Mouse (Mus musculus) lung, embryonic 16.5 days (tissue): ENCODE data around the gene Mis12. TPM values are rescaled to one million over a fixed set of nuclear protein-coding genes. Genes with fewer than 3 reads are reported as not detected.

ENCODE experiments used
- ATAC-seq: fragments of 200-750 bp; cut with Nextera tagmentation; 2 replicates; pipeline ENCODE4 v1.8.0; 2017; ENCODE audit warnings: low read depth, mild to moderate bottlenecking, moderate library complexity
- H3K27ac ChIP-seq: fragments of 300-500 bp; sonication (generic); 2 replicates; pipeline ENCODE4 v1.5.1; 2014; ENCODE audit warnings: mild to moderate bottlenecking, control low read depth, low read length
- H3K27me3 ChIP-seq: fragments of 300-500 bp; sonication (generic); 2 replicates; pipeline ENCODE4 v1.6.1; 2014; ENCODE audit warnings: low read depth, low read length, mixed read lengths; ENCODE audit not compliant: control insufficient read depth, insufficient read depth
- H3K36me3 ChIP-seq: fragments of 300-500 bp; sonication (generic); 2 replicates; pipeline ENCODE4 v1.6.1; 2014; ENCODE audit warnings: low read length; ENCODE audit not compliant: control insufficient read depth, insufficient read depth
- H3K4me1 ChIP-seq: fragments of 300-500 bp; sonication (generic); replicated peaks from 2 replicates; pipeline ENCODE4 v1.6.1; 2014; ENCODE audit warnings: low read length, mixed read lengths; ENCODE audit not compliant: control insufficient read depth, insufficient read depth
- H3K4me2 ChIP-seq: fragments of 300-500 bp; sonication (generic); 2 replicates; pipeline ENCODE4 v1.6.1; 2014; ENCODE audit warnings: low read depth, low read length, control low read depth
- H3K4me3 ChIP-seq: fragments of 300-500 bp; sonication (generic); 2 replicates; pipeline ENCODE4 v1.5.1; 2014; ENCODE audit warnings: mild to moderate bottlenecking, low read length, control low read depth
- H3K9ac ChIP-seq: fragments of 300-500 bp; sonication (generic); 2 replicates; pipeline ENCODE4 v1.6.1; 2014; ENCODE audit warnings: low read length, control low read depth
- H3K9me3 ChIP-seq: fragments of 300-500 bp; sonication (generic); 2 replicates; pipeline ENCODE4 v1.6.1; 2016; ENCODE audit warnings: low read length; ENCODE audit not compliant: control insufficient read depth
- WGBS: fragments of 180-500 bp; shearing (Covaris S2); extraction: QIAGEN DNeasy Blood & Tissue Kit; methylation state at CpG from one replicate; pipeline ENCODE4 v1.1.7; 2014; 5-methylcytosine and 5-hydroxymethylcytosine counted together
- polyA plus RNA-seq: library from polyadenylated mRNA; unstranded; fragments of >200 nt; fragmentation: Nextera tagmentation; extraction: Ambion mirVana; gene quantifications from 2 replicates; pipeline ENCODE4 v1.2.1, GENCODE M21; 2015

The Mis12 gene
- polyA plus RNA-seq, 1 experiment from 2014 or later = 52.0 TPM

DNA sequence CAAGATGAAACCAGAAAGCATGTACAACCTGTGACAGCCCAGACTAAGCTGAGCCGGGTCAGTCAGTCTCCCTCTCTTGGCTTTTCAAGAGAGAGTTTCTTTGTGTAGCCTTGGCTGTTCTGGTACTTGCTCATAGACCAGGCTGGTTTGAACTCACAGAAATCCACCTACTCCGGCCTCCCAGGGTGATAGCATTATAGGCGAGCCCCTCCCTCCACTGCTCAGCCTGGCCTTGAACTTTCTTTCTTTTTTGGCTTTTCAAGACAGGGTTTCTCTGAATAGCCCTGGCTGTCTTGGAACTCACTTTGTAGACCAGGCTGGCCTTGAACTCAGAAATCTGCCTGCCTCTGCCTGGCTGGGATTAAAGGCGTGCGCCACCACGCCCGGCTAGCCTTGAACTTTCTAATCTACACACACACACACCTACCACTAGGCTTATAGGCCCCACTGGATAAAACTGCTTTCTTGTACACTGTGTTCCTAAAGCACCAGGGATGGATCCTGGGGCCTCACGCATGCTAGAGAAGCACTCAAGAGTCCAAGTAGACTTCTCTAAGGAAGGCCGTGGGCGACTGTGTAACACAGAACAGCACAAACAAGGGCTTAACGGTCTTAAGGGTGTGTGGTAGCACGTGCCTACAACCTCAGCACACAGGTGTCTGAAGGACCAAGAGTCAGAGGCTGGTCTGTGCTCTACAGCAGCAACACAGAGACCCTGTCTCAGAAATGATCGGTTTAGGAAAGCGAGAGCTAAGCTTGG is 38.5 kb upstream of the Mis12 start:
- no peak overlapping the region for H3K4me3 ChIP-seq
- no peak overlapping the region for H3K9ac ChIP-seq
- 87% methylated on average over 14 of the region's 14 CpGs for WGBS
- no peak for ATAC-seq
- no peaks in the 10 kb centered on the region for H3K9me3 ChIP-seq
- H3K27me3 ChIP-seq = no peaks in the 10 kb centered on the region
- no peak overlapping the region for H3K27ac ChIP-seq
- H3K4me1 ChIP-seq = peaks cover 9% of the 10 kb centered on the region
- H3K36me3 ChIP-seq = peaks cover 21% of the 10 kb centered on the region
- H3K4me2 ChIP-seq = no peak overlapping the region

DNA sequence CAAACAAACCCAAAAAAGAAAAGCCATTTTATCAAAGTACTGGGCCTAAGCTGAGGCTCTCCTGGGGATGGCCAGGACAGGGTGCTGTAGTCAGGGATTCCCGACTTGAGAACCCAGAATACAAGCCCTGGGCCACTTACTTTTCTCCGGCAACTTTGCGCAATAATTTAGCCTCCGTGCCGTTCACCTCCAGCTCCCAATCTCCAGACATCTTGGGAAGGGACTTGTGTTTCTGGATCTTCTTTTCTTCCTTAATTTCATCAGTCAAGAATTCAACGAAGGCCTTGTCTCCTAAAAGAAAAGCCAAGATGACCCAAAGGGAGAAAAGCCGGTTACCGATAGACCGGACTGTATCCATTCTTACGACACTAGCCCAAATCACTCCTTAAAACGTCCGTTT is 37.4 kb upstream of the Mis12 start:
- Histone ChIP-seq H3K4me1 (peaks cover 9% of the 10 kb centered on the region), H3K4me3 (peak overlapping the region; percentile 93), H3K9me3 (no peaks in the 10 kb centered on the region), H3K27ac (no peak overlapping the region), H3K9ac (peak overlapping the region; percentile 91), H3K27me3 (no peaks in the 10 kb centered on the region), H3K36me3 (peaks cover 27% of the 10 kb centered on the region), H3K4me2 (peak overlapping the region; percentile 80)
- 4% methylated on average over 12 of the region's 12 CpGs for WGBS
- ATAC-seq = no peak

DNA sequence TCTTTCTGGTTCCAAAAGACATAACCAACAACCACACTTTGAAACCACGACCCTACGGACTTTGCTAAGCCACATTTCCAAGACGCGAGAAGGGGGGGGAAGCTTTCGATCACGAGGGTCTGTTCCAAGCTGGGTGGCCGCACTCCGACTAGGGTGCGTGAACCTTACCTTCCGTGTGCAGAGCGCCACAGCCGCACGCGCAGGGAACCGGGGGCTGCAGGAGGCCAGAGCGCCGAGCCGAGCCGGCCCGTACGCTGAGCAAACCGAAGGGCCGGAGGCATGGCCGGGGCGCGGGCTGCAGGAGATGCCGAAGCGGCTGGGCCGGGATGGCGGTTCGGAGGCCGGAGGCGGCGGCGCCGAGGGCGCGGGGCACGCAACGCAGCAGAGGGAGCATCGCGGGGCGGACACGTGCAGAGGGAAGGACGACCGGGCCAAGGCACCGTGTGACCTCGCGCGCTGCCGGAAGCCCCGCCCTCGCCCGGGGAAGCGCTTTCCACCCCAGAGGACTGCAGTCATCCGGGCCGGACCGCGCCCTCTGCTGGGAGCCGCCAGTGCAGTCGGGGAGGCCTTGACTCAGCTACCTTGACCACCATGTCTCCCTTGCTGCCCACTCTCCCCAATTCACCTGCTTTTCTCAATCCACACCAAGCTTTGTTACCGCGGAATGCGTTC is 36.7 kb upstream of the Mis12 start, which contains the start of gene C1qbp:
Gene C1qbp (minus strand): TSS at position 470 of the 672 bp plus-strand sequence.
- Histone ChIP-seq H3K27me3 (no peaks in the 10 kb centered on the region), H3K4me1 (peaks cover 9% of the 10 kb centered on the region), H3K36me3 (peaks cover 25% of the 10 kb centered on the region), H3K9ac (peak within 1 kb of the TSS; percentile 91), H3K9me3 (no peaks in the 10 kb centered on the region), H3K4me2 (peak within 1 kb of the TSS; percentile 80), H3K4me3 (peak within 1 kb of the TSS; percentile 93), H3K27ac (peak within 1 kb of the TSS; percentile 13; the same call in 1 of the 2 replicates)
- peak; percentile 98 for ATAC-seq
- WGBS = under 1% methylated on average over 55 of the region's 64 CpGs

DNA sequence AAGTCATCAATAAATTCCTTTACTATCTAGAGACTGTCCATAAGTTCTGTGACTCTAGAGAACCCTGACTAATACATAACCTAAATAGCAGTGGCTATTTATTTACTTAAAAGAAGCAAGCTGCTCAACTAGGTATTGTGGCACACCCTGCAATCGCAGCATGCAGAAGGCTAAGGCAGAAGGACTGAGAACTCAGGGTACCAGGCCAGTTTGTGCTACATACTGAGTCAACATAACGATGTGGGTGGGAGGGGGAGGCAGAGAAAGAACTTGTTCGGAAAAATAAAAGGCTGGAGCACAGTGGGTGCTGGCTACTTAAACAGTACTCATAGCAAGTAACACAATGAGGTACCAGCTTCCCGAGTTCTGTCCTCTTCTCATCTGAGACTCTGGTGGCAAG is 18.2 kb upstream of the Mis12 start:
- peaks cover 9% of the 10 kb centered on the region for H3K4me1 ChIP-seq
- H3K9ac ChIP-seq = no peak overlapping the region
- H3K27ac ChIP-seq = no peak overlapping the region
- H3K4me3 ChIP-seq = no peak overlapping the region
- WGBS = 82% methylated on average over 4 of the region's 4 CpGs
- H3K36me3 ChIP-seq = peaks cover 15% of the 10 kb centered on the region
- no peak for ATAC-seq
- no peaks in the 10 kb centered on the region for H3K9me3 ChIP-seq
- H3K27me3 ChIP-seq = no peaks in the 10 kb centered on the region
- H3K4me2 ChIP-seq = no peak overlapping the region

DNA sequence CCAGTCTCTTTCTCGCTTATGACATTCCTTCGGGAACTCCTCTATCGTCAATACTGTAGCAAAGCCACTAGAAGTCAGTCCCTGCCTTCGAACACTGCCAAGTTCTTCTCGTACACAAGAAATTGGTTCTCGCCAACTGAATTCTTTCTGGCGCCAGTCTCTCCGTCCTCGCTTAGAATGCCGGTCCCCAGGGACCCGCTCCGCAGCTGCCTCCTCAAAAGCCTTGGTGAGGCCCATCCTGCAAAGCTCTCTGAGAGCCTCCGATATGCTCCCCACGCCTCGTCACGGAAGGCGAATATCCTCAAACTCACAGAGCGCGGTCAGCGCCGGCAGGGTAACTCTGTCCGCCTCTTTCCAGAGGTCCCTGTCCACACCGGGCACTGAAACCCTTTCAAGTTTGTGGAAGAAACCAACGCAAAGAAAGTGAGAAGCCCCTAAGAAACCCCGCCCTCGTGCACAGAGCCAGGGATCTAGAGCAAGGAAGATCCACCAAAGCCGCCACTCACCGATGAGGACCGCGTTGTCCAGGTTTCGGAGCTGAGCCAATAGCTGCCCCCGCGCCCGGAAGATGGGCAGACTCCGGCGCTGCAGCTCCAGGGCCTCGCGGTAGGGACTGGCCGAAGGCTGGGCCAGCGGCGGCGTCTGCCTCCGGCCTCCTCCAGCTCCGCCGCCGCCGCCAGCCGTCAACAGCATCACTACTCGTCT is 15.6 kb upstream of the Mis12 start:
- Histone ChIP-seq H3K4me2 (peak overlapping the region; percentile 80), H3K36me3 (peaks cover 11% of the 10 kb centered on the region), H3K27me3 (no peaks in the 10 kb centered on the region), H3K9me3 (no peaks in the 10 kb centered on the region), H3K4me3 (peak overlapping the region; percentile 96), H3K9ac (peak overlapping the region; percentile 63), H3K27ac (peak overlapping the region; percentile 43), H3K4me1 (peaks cover 9% of the 10 kb centered on the region)
- under 1% methylated on average over 49 of the region's 49 CpGs for WGBS
- peak; percentile 75 for ATAC-seq

DNA sequence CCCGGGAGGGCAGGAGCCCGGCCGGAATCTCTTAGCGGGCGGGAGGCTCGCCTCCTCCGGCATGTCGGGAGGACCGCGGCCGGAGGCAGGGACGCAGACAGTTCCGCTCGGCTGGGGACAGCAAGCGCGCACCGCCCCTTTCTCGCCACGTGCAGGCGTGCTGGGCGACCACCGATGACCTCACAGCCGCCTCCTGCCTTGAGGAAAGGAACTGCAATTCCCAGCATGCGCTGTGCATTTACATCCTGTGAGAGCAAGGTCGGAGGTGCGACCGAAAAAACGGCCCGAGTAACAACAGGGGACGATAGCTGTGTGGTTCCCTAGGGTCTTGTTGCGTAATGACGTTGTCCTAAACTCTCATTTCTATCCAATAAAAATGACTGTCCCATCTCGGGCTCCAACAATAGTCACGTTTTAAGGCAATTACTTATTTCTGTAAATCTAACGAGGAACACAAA is 15.1 kb upstream of the Mis12 start, which contains the start of gene Dhx33:
Gene Dhx33 (minus strand): TSS at position 122 of the 458 bp plus-strand sequence.
- Histone ChIP-seq H3K36me3 (peaks cover 13% of the 10 kb centered on the region), H3K27me3 (no peaks in the 10 kb centered on the region), H3K9me3 (no peaks in the 10 kb centered on the region), H3K27ac (peak within 1 kb of the TSS; percentile 43), H3K4me3 (peak within 1 kb of the TSS; percentile 96), H3K4me2 (peak within 1 kb of the TSS; percentile 80), H3K4me1 (peaks cover 9% of the 10 kb centered on the region), H3K9ac (peak within 1 kb of the TSS; percentile 63)
- under 1% methylated on average over 35 of the region's 35 CpGs for WGBS
- peak; percentile 99 for ATAC-seq

DNA sequence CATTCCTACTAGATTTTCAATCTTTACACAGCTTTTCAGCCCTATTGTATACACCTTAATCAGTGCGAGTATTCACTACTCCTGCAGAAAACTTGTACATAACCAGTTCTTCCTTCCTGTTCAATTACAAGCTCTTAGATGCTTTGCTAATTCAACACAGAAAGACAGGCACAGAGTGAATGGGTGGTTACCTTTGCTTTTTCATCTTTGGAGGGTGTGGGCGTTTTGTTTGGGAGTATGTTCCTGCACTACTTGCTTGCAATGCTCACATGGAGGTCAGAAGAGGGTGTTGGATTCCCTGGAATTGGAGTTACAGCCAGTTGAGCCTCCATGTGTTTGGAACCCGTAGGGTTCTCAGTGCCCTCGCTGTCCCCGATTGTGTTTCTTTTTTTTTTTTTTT is 14.4 kb upstream of the Mis12 start:
- Histone ChIP-seq H3K9me3 (no peaks in the 10 kb centered on the region), H3K4me2 (peak overlapping the region; percentile 51), H3K4me3 (peak overlapping the region; percentile 24; the same call in 1 of the 2 replicates), H3K36me3 (peaks cover 18% of the 10 kb centered on the region), H3K9ac (peak overlapping the region; percentile 47; the same call in 1 of the 2 replicates), H3K4me1 (peaks cover 9% of the 10 kb centered on the region), H3K27ac (no peak overlapping the region; the same call in 1 of the 2 replicates), H3K27me3 (no peaks in the 10 kb centered on the region)
- no peak for ATAC-seq
- WGBS = 52% methylated on average over 5 of the region's 5 CpGs

DNA sequence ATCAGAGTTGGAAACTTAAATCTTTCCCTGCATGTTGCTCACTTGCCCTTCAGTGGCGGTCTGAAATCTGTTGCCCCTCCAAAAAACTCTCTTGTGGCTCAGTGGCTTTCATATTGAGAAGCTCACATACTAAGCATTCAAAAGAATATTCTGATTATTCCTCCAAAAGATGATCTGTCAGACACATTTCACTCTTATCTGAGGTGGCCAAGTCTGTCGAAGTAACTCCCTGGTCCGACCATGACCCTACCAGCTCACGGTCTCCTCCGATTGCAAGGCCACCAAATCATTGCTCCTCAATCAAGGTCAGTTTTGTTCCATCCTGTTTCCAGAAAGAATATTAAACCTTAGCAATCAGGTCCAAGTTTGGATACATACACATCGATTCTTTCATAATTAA is 12.4 kb upstream of the Mis12 start:
- 89% methylated on average over 6 of the region's 6 CpGs for WGBS
- H3K36me3 ChIP-seq = peaks cover 28% of the 10 kb centered on the region
- no peak for ATAC-seq
- no peak overlapping the region for H3K4me3 ChIP-seq
- no peak overlapping the region for H3K27ac ChIP-seq
- H3K9me3 ChIP-seq = no peaks in the 10 kb centered on the region
- no peaks in the 10 kb centered on the region for H3K27me3 ChIP-seq
- H3K9ac ChIP-seq = no peak overlapping the region
- H3K4me1 ChIP-seq = peaks cover 9% of the 10 kb centered on the region
- no peak overlapping the region for H3K4me2 ChIP-seq

DNA sequence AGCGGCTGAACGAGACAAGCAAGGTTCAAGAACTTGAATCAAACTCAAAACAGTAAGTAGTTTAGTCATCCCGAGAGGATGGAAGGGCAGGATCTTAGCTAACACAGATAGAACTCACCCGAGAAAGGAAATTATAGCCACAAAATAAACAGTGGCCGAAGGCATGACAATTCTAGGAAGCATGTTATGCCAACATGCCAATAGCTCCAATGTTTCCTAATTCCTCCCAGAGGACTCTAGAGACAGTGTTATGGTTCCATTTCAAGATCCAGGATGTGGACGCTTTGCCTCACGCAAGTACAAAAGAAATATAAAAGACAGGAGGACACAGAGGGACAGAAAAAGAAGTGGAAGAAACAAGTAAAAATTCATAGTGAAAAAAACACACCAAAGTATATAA is 11.6 kb upstream of the Mis12 start:
- Histone ChIP-seq H3K27me3 (no peaks in the 10 kb centered on the region), H3K9me3 (no peaks in the 10 kb centered on the region), H3K27ac (peak overlapping the region; percentile 17; the same call in 1 of the 2 replicates), H3K4me2 (no peak overlapping the region), H3K9ac (no peak overlapping the region), H3K36me3 (peaks cover 36% of the 10 kb centered on the region), H3K4me3 (no peak overlapping the region), H3K4me1 (peaks cover 6% of the 10 kb centered on the region)
- WGBS = 76% methylated on average over 7 of the region's 7 CpGs
- no peak for ATAC-seq
